Mouse (Mus musculus): ENCODE results near the gene Fstl1. TPM values are rescaled to one million over a fixed set of nuclear protein-coding genes. Genes with fewer than 3 reads are reported as not detected.

Fstl1 gene
- total RNA-seq, 1 experiment = 87.6 TPM

DNA sequence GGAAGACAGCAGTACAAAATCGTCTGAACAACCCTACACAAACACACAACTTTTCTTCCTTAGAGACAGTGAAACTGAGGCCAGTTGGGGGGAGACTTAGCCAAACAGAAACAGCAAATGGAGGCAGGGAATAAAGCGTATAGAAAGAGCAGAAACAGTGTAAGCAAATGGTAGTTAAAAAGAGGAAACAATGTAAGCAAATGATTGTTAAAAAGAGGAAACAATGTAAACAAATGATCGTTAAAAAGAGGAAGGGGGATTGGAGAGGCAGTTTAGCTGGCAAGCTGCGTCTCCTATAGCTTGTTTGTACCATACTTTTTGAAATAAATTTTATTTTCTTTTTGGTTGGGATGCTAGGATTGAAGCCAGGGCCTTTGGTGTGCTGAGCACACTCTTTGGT, 45.2 kb upstream of the Fstl1 start:
- Histone ChIP-seq H3K9me3 (ENCODE audit: control insufficient read depth, insufficient read depth, low read depth, low read length) (no peaks in the 10 kb centered on the region), H3K27ac (ENCODE audit: insufficient read depth, low read depth, low read length, poor library complexity, severe bottlenecking) (no peak overlapping the region), H3K9ac (ENCODE audit: insufficient read depth, low read depth, low read length, poor library complexity, severe bottlenecking) (no peak overlapping the region), H3K4me1 (ENCODE audit: control insufficient read depth in 2 of 2, insufficient read depth in 2 of 2, low read length in 2 of 2, poor library complexity in 1 of 2) (no peaks in the 10 kb centered on the region), H3K4me3 (ENCODE audit: insufficient read depth in 1 of 2, low read depth in 1 of 2, low read length in 2 of 2, poor library complexity in 1 of 2, severe bottlenecking in 1 of 2) (no peak overlapping the region), H3K36me3 (ENCODE audit: control insufficient read depth, insufficient read depth, low read length, poor library complexity, severe bottlenecking) (no peaks in the 10 kb centered on the region)
- TF ChIP-seq HCFC1 (IDR thresholded peaks at IDR 0.05; ENCODE audit: borderline replicate concordance, insufficient read depth, low read length) = no peak
- no peak for TF ChIP-seq MAFK (IDR thresholded peaks at IDR 0.05; ENCODE audit: insufficient read depth, low read depth, low read length)
- no peak for TF ChIP-seq ZC3H11A (IDR thresholded peaks at IDR 0.05; ENCODE audit: borderline replicate concordance, low read depth, low read length)
- in situ Hi-C loops (cut with MboI; ENCODE audit: low sequenced_read_pairs in 2 of 2, unreplicated experiment in 2 of 2) = no loop called here
- no peak for DNase-seq (ENCODE audit: low read depth, low spot score)

- H3K9ac ChIP-seq (ENCODE audit: insufficient read depth, low read depth, low read length, poor library complexity, severe bottlenecking) = no peak overlapping the region
- no peak overlapping the region for H3K4me3 ChIP-seq (ENCODE audit: insufficient read depth in 1 of 2, low read depth in 1 of 2, low read length in 2 of 2, poor library complexity in 1 of 2, severe bottlenecking in 1 of 2)
- TF ChIP-seq ZNF384 (IDR thresholded peaks at IDR 0.05; ENCODE audit: low read depth, low read length) (no peak), ZC3H11A (IDR thresholded peaks at IDR 0.05; ENCODE audit: borderline replicate concordance, low read depth, low read length) (no peak), MAFK (IDR thresholded peaks at IDR 0.05; ENCODE audit: insufficient read depth, low read depth, low read length) (no peak), CHD2 (IDR thresholded peaks at IDR 0.05; ENCODE audit: low read depth, low read length) (no peak), HCFC1 (IDR thresholded peaks at IDR 0.05; ENCODE audit: borderline replicate concordance, insufficient read depth, low read length) (no peak)
- H3K27ac ChIP-seq (ENCODE audit: insufficient read depth, low read depth, low read length, poor library complexity, severe bottlenecking) = no peak overlapping the region
- in situ Hi-C loops (cut with MboI; ENCODE audit: low sequenced_read_pairs in 2 of 2, unreplicated experiment in 2 of 2) = no loop called here
- H3K4me1 ChIP-seq (ENCODE audit: control insufficient read depth in 2 of 2, insufficient read depth in 2 of 2, low read length in 2 of 2, poor library complexity in 1 of 2) = no peaks in the 10 kb centered on the region
- no peaks in the 10 kb centered on the region for H3K36me3 ChIP-seq (ENCODE audit: control insufficient read depth, insufficient read depth, low read length, poor library complexity, severe bottlenecking)
- H3K9me3 ChIP-seq (ENCODE audit: control insufficient read depth, insufficient read depth, low read depth, low read length) = no peaks in the 10 kb centered on the region
- no peak for DNase-seq (ENCODE audit: low read depth, low spot score)
These were observed 44.5 kb upstream of the Fstl1 start for GRCm38 (mm10) chr16:37732023-37732761.

DNA sequence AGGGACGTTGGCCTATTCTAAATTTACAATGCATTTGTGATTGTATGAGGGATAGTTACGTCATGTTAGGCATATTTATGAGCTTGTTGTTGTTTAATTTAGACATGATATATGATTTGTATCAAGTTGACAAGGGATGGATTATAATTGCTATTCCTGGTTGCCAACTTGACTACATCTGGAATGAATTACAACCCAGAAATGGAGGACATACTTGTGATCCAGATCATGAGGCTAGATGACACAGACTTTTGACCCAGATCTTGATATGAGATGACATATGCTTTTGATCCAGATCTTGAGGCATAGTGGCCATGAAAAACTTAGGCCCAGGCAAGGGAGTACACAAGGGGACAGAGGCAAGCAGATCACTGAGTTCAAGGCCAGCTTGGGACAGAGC, 36.6 kb upstream of the Fstl1 start:
- Histone ChIP-seq H3K27ac (ENCODE audit: insufficient read depth, low read depth, low read length, poor library complexity, severe bottlenecking) (no peak overlapping the region), H3K36me3 (ENCODE audit: control insufficient read depth, insufficient read depth, low read length, poor library complexity, severe bottlenecking) (no peaks in the 10 kb centered on the region), H3K9me3 (ENCODE audit: control insufficient read depth, insufficient read depth, low read depth, low read length) (no peaks in the 10 kb centered on the region), H3K4me3 (ENCODE audit: insufficient read depth in 1 of 2, low read depth in 1 of 2, low read length in 2 of 2, poor library complexity in 1 of 2, severe bottlenecking in 1 of 2) (no peak overlapping the region), H3K4me1 (ENCODE audit: control insufficient read depth in 2 of 2, insufficient read depth in 2 of 2, low read length in 2 of 2, poor library complexity in 1 of 2) (no peaks in the 10 kb centered on the region), H3K9ac (ENCODE audit: insufficient read depth, low read depth, low read length, poor library complexity, severe bottlenecking) (no peak overlapping the region)
- no peak for DNase-seq (ENCODE audit: low read depth, low spot score)
- TF ChIP-seq HCFC1 (IDR thresholded peaks at IDR 0.05; ENCODE audit: borderline replicate concordance, insufficient read depth, low read length) (no peak), ZNF384 (IDR thresholded peaks at IDR 0.05; ENCODE audit: low read depth, low read length) (no peak), ZC3H11A (IDR thresholded peaks at IDR 0.05; ENCODE audit: borderline replicate concordance, low read depth, low read length) (no peak), CHD2 (IDR thresholded peaks at IDR 0.05; ENCODE audit: low read depth, low read length) (no peak), MAFK (IDR thresholded peaks at IDR 0.05; ENCODE audit: insufficient read depth, low read depth, low read length) (no peak)
- in situ Hi-C loops (cut with MboI; ENCODE audit: low sequenced_read_pairs in 2 of 2, unreplicated experiment in 2 of 2) = no loop called here

GRCm38 (mm10) chr16:37742266-37742665, 34.4 kb upstream of the Fstl1 start:
- no peak for DNase-seq (ENCODE audit: low read depth, low spot score)
- Histone ChIP-seq H3K4me1 (ENCODE audit: control insufficient read depth in 2 of 2, insufficient read depth in 2 of 2, low read length in 2 of 2, poor library complexity in 1 of 2) (no peaks in the 10 kb centered on the region), H3K4me3 (ENCODE audit: insufficient read depth in 1 of 2, low read depth in 1 of 2, low read length in 2 of 2, poor library complexity in 1 of 2, severe bottlenecking in 1 of 2) (no peak overlapping the region), H3K9ac (ENCODE audit: insufficient read depth, low read depth, low read length, poor library complexity, severe bottlenecking) (no peak overlapping the region), H3K27ac (ENCODE audit: insufficient read depth, low read depth, low read length, poor library complexity, severe bottlenecking) (no peak overlapping the region), H3K9me3 (ENCODE audit: control insufficient read depth, insufficient read depth, low read depth, low read length) (no peaks in the 10 kb centered on the region), H3K36me3 (ENCODE audit: control insufficient read depth, insufficient read depth, low read length, poor library complexity, severe bottlenecking) (no peaks in the 10 kb centered on the region)
- TF ChIP-seq CHD2 (IDR thresholded peaks at IDR 0.05; ENCODE audit: low read depth, low read length) (no peak), ZC3H11A (IDR thresholded peaks at IDR 0.05; ENCODE audit: borderline replicate concordance, low read depth, low read length) (no peak), ZNF384 (IDR thresholded peaks at IDR 0.05; ENCODE audit: low read depth, low read length) (no peak), MAFK (IDR thresholded peaks at IDR 0.05; ENCODE audit: insufficient read depth, low read depth, low read length) (no peak), HCFC1 (IDR thresholded peaks at IDR 0.05; ENCODE audit: borderline replicate concordance, insufficient read depth, low read length) (no peak)
- in situ Hi-C loops (cut with MboI; ENCODE audit: low sequenced_read_pairs in 2 of 2, unreplicated experiment in 2 of 2) = no loop called here
